Mouse (Mus musculus) forebrain, embryonic 13.5 days (tissue): ENCODE results near the gene Cela3b. TPM values are rescaled to one million over a fixed set of nuclear protein-coding genes. Genes with fewer than 3 reads are reported as not detected.

Experiments used
- ATAC-seq: fragments of 200-750 bp; cut with Nextera tagmentation; 2 replicates; pipeline ENCODE4 v1.8.0; 2017
- H3K27ac ChIP-seq: fragments of 300-500 bp; sonication (generic); 2 replicates; pipeline ENCODE4 v1.5.1; 2015; ENCODE audit warnings: inconsistent platforms, mild to moderate bottlenecking, moderate library complexity
- H3K27me3 ChIP-seq: fragments of 300-500 bp; sonication (generic); 2 replicates; pipeline ENCODE4 v1.6.1; 2015; ENCODE audit warnings: mild to moderate bottlenecking, inconsistent platforms
- H3K36me3 ChIP-seq: fragments of 300-500 bp; sonication (generic); 2 replicates; pipeline ENCODE4 v1.6.1; 2015; ENCODE audit warnings: mild to moderate bottlenecking, inconsistent platforms; ENCODE audit not compliant: poor library complexity, severe bottlenecking
- H3K4me1 ChIP-seq: fragments of 300-500 bp; sonication (generic); 2 replicates; pipeline ENCODE4 v1.6.1; 2015; ENCODE audit warnings: inconsistent platforms
- H3K4me2 ChIP-seq: fragments of 300-500 bp; sonication (generic); 2 replicates; pipeline ENCODE4 v1.6.1; 2015; ENCODE audit warnings: inconsistent platforms, mild to moderate bottlenecking, moderate library complexity
- H3K4me3 ChIP-seq: fragments of 300-500 bp; sonication (generic); 2 replicates; pipeline ENCODE4 v1.5.1; 2015; ENCODE audit warnings: mild to moderate bottlenecking, inconsistent platforms
- H3K9ac ChIP-seq: fragments of 300-500 bp; sonication (generic); 2 replicates; pipeline ENCODE4 v1.6.1; 2015; ENCODE audit warnings: mild to moderate bottlenecking, inconsistent platforms
- H3K9me3 ChIP-seq: fragments of 300-500 bp; sonication (generic); replicated peaks from 2 replicates; pipeline ENCODE4 v1.6.1; 2016; ENCODE audit warnings: inconsistent platforms
- WGBS: fragments of 180-500 bp; shearing (Covaris S2); methylation state at CpG from one replicate; pipeline ENCODE4 v1.1.7; 2015; 5-methylcytosine and 5-hydroxymethylcytosine counted together
- polyA plus RNA-seq: library from polyadenylated mRNA; unstranded; fragments of >200 nt; fragmentation: Nextera tagmentation; extraction: Ambion mirVana; gene quantifications from 2 replicates; pipeline ENCODE4 v1.2.1, GENCODE M21; 2015

Gene Cela3b
- polyA plus RNA-seq, 1 experiment from 2014 or later = not detected

DNA sequence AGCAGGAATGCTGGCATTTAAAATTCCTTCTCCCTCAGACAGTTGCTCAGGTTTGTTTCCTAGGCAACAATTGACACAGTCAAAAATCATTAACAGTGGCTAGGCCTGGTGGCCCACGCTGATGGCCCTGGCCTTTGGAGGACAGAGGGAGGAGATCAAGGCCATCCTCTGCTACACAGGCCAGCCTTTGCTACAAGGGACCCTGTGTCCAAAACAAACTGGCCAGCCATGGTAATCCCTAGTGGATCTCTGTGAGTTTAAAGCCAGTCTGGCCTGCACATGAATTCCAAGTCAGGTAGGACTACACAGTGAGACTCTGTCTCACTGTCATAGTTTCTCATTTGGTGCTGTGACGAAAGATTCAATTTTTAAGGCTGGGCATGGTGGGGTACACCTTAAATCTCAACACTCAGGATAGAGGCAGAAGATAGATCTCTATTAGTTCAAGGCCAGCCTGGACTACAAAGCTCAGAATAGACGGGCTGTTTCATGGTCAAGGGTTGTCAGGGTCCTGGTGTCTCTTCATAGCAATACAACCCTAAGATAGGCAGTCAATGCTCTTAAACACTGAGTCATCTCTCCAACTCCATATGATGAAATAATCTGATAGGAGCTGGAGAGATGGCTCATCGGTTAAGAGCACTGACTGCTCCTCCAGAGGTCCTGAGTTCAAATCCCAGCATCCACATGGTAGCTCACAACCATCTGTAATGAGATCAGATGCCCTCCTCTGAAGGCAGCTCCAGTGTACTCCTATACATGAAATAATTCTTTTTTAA lies 52.6 kb downstream of the Cela3b start:
- no peaks in the 10 kb centered on the region for H3K4me1 ChIP-seq
- no peaks in the 10 kb centered on the region for H3K27me3 ChIP-seq
- H3K9ac ChIP-seq = no peak overlapping the region
- ATAC-seq = no peak
- no peaks in the 10 kb centered on the region for H3K9me3 ChIP-seq
- H3K4me3 ChIP-seq = no peak overlapping the region
- H3K4me2 ChIP-seq = no peak overlapping the region
- 81% methylated on average over 4 of the region's 4 CpGs for WGBS
- H3K36me3 ChIP-seq = no peaks in the 10 kb centered on the region
- no peak overlapping the region for H3K27ac ChIP-seq

DNA sequence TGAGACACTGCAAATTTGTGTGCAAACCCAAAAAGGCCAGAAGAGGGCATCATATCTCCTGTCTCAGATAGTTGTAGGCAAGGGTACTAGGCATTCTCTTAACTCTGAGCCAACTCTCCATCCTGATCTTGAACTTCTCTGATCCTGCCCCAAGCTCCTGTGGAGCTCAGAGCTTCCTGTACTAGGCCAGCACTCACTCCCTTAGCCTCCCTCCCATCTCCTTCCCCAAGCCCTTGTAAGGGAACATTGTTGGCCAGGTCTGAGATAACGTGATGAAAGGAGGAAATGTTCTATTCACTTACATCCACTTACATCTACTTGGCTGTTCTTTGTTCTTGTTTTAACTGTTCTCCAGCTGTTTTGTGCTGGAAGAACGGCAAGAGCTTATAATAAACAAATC lies 53.6 kb downstream of the Cela3b start:
- ATAC-seq = no peak
- H3K36me3 ChIP-seq = no peaks in the 10 kb centered on the region
- 57% methylated on average over 2 of the region's 2 CpGs for WGBS
- H3K27me3 ChIP-seq = no peaks in the 10 kb centered on the region
- no peak overlapping the region for H3K4me3 ChIP-seq
- H3K9ac ChIP-seq = no peak overlapping the region
- H3K27ac ChIP-seq = no peak overlapping the region
- no peak overlapping the region for H3K4me2 ChIP-seq
- H3K4me1 ChIP-seq = no peaks in the 10 kb centered on the region
- no peaks in the 10 kb centered on the region for H3K9me3 ChIP-seq

DNA sequence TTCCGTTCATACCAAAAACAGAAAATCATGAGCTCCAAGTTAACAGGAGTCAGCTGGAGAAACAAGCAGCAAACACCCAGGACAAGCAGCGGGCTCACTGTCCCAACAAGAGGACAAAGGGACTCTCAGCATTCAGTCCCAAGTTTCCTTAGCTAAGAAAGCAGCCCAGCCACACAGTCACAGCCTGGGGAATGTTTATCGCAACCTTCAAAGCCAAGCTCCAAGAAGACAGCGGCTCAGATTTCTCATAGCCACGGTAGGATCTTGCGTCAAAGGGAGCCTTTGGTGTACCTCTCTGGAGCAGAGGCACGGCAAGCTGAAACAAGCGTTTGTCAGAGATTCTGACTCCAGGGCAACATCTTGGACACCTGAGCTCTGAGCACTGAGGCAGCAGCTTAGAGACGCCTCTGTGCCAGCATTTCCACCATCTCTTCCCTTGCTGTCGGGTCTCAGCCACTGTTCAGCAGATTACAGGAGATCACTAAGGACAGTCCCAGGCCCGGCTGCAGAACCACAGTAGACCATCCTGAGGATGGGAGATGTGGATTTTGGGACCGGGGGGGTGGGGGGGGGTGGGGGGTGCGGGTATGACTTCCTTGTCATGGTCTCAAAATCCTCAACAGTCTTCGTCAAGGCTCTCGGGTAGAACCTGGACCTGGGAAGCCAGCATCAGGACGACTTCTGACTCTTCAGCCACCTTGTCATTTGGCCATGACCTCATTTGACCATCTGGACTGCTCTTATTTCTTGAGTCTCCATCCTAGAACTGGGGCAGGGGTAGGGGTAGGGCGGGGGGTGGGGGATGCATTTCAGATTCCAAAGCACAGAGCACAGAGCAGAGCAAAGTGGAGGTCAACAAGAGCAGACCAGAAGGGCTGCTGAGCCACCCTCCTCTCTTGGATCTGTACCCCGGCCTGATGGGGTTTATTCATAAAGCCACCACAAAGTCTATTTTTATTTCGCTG lies 54.7 kb downstream of the Cela3b start:
- Histone ChIP-seq H3K27me3 (no peaks in the 10 kb centered on the region), H3K9me3 (no peaks in the 10 kb centered on the region), H3K27ac (no peak overlapping the region), H3K9ac (no peak overlapping the region), H3K4me1 (peaks cover under 1% of the 10 kb centered on the region; the same call in 1 of the 2 replicates), H3K4me3 (no peak overlapping the region), H3K4me2 (no peak overlapping the region), H3K36me3 (no peaks in the 10 kb centered on the region)
- WGBS = 67% methylated on average over 19 of the region's 19 CpGs
- ATAC-seq = no peak

DNA sequence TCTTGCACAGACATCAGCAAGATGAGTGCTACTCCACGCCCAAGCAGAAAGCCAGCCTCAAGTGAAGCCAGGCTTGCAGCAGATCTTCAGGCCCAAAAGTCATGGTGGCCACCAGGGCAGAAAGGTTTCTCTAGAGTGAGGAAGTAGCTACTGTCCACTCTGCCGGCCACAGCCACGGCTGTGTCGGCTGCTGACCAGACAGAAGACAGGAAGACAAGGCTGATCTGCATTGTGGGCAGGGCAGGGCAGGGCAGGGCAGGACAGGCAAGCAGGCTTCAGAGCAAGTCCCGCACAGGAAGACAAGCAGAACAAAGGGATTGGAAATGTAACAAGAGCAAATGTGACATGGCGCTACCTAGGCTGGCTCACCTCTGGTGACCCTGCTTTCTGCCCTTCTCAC lies 56.6 kb downstream of the Cela3b start:
- H3K36me3 ChIP-seq = no peaks in the 10 kb centered on the region

DNA sequence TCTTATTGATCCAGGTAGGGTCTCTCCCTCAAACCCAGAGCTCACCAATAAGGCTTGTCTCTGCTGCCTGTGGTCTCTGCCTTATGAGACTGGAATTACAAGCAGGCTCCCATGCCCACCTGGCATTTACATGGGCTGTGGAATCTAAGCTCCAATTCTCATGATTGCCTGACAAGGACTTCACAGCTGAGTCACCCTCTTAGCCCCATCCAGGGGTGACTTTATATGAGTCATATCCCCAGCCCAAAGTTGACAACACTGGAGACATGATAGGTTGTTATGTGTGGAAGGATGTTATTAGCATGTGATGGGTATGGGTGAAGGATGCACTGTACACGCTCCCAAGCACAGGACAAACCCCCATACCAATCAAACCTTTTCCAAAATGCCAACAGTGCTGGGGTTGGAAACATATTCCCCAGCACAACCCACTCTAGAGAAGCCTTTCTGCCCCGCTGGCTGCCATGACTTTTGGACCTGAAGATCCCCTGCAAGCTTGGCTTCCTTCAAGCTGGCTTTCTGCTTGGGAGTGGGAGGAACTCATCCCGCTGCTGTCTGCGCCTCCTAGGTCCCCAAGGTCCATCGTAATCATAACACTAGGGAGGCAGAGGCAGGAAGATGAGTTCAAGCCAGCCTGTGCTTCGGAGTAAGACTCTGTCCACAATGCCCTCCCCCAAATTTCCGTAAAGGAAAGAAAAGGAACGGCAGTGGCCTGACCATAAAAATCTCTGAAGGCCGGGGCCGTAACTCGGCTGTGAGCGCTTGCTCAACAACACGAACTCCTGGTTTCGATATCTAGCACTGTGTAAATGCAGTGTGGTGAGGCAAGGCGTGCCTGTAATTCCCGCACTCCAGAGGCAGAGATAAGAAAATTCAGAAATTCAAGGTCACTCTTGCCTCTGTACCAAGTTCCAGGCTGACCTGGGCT lies 58.5 kb downstream of the Cela3b start:
- H3K27me3 ChIP-seq = no peaks in the 10 kb centered on the region
- H3K4me2 ChIP-seq = no peak overlapping the region
- WGBS = 89% methylated on average over 16 of the region's 16 CpGs
- no peak overlapping the region for H3K4me3 ChIP-seq
- peaks cover 9% of the 10 kb centered on the region for H3K4me1 ChIP-seq
- no peaks in the 10 kb centered on the region for H3K9me3 ChIP-seq
- no peak overlapping the region for H3K9ac ChIP-seq
- ATAC-seq = no peak
- no peaks in the 10 kb centered on the region for H3K36me3 ChIP-seq
- no peak overlapping the region for H3K27ac ChIP-seq

More for the DNA sequence above, 56.6 kb downstream of the Cela3b start:
- Histone ChIP-seq H3K4me2 (no peak overlapping the region), H3K4me3 (no peak overlapping the region), H3K4me1 (peaks cover 9% of the 10 kb centered on the region), H3K9me3 (no peaks in the 10 kb centered on the region), H3K9ac (no peak overlapping the region), H3K27ac (no peak overlapping the region), H3K27me3 (no peaks in the 10 kb centered on the region)
- 70% methylated on average over 6 of the region's 6 CpGs for WGBS
- no peak for ATAC-seq

Other genes with a start within 250 kb of the Cela3b start
- 0.28 and 0.30 TPM in 2 replicates for gene Wnt4, start 153.1 kb downstream of the Cela3b start, polyA plus RNA-seq
- 670 and 681 TPM in 2 replicates for gene Cdc42, start 72.8 kb downstream of the Cela3b start, polyA plus RNA-seq
- gene Cela3a, start 20.7 kb downstream of the Cela3b start, polyA plus RNA-seq = not detected in 2 replicates
- not detected in 2 replicates for gene 1700013G24Rik, start 22.7 kb upstream of the Cela3b start, polyA plus RNA-seq
- 4.8 and 6.5 TPM in 2 replicates for gene Hspg2, start 38.2 kb upstream of the Cela3b start, polyA plus RNA-seq
- not detected in 2 replicates for gene Ldlrad2, start 144.0 kb upstream of the Cela3b start, polyA plus RNA-seq
- 69.9 and 76.8 TPM in 2 replicates for gene Usp48, start 163.2 kb upstream of the Cela3b start, polyA plus RNA-seq
- 11.8 and 16.5 TPM in 2 replicates for gene Rap1gap, start 234.2 kb upstream of the Cela3b start, polyA plus RNA-seq